ENCODE assay signal across 8 mouse cellular contexts in the genomic region with DNA sequence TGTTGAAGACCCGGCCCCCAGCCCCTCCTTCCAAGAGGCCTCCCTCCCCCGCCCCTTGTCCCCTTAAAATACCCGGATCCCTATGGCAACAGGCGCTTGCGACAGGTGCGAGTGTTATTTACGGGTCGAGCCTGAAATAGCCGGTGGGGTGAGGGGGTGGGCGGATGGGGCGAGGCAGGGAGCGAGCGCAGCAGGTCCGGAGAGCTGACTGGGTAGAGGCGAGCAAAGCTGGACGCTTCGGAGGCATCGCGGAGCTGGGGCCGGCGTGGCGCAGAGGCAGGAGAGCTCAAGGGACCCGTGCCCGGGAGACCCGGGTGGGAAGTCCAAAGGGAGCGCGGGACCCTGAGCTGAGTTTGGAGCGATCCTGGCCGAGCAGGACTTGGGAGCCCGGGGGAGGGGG. TPM values are rescaled to one million over a fixed set of nuclear protein-coding genes. Genes with fewer than 3 reads are reported as not detected.
DNase-seq lines count a peak whose midpoint lies in the region; ATAC-seq and TF ChIP-seq lines count a peak whose summit lies in the region.

No protein-coding gene starts in this region.

- peak overlapping the region; percentile 32; the same call in 1 of the 2 replicates for H3K9ac ChIP-seq in embryonic facial prominence, embryonic 13.5 days
- 0 out of 2 replicates have a peak overlapping the region, but pooled peaks have one; percentile 1 for H3K9ac ChIP-seq in hindbrain, embryonic 11.5 days (ENCODE audit: low read depth, low read length)
- no peak overlapping the region for H3K9ac ChIP-seq in neural tube, embryonic 12.5 days

- TF ChIP-seq CTCF in layer of hippocampus, adult 2 months (conservative IDR thresholded peaks at IDR 0.05): no peak

- no peak for ATAC-seq in embryonic facial prominence, embryonic 13.5 days (ENCODE audit: insufficient number of reproducible peaks, insufficient read depth, low FRiP score, low TSS enrichment, low read depth)
- peak; percentile 49 for ATAC-seq in hindbrain, embryonic 11.5 days (ENCODE audit: low FRiP score)
- ATAC-seq in neural tube, embryonic 12.5 days (ENCODE audit: low FRiP score, low read depth): peak; percentile 57
- no peak for ATAC-seq in megakaryocyte, adult 5-6 weeks (ENCODE audit: poor library complexity, severe bottlenecking)
- ATAC-seq in megakaryocyte-erythroid progenitor cell, adult 5-6 weeks (replicated peaks; ENCODE audit: low FRiP score, low TSS enrichment, poor library complexity, severe bottlenecking): no peak

- H3K4me3 ChIP-seq in layer of hippocampus, adult 2 months: peak overlapping the region; percentile 3
- H3K4me3 ChIP-seq in embryonic facial prominence, embryonic 13.5 days: peak overlapping the region; percentile 23
- H3K4me3 ChIP-seq in hindbrain, embryonic 11.5 days (ENCODE audit: low read depth, low read length): peak overlapping the region; percentile 13
- H3K4me3 ChIP-seq in neural tube, embryonic 12.5 days: peak overlapping the region; percentile 24

- peaks cover 74% of the 10 kb centered on the region for H3K27me3 ChIP-seq in embryonic facial prominence, embryonic 13.5 days
- peaks cover 36% of the 10 kb centered on the region for H3K27me3 ChIP-seq in hindbrain, embryonic 11.5 days (ENCODE audit: control insufficient read depth, insufficient read depth, low read length)
- peaks cover 40% of the 10 kb centered on the region for H3K27me3 ChIP-seq in neural tube, embryonic 12.5 days (replicated peaks)

- peak overlapping the region; percentile 95 for H3K27ac ChIP-seq in layer of hippocampus, adult 2 months
- no peak overlapping the region for H3K27ac ChIP-seq in embryonic facial prominence, embryonic 13.5 days
- H3K27ac ChIP-seq in hindbrain, embryonic 11.5 days (ENCODE audit: low read depth, low read length): no peak overlapping the region
- H3K27ac ChIP-seq in neural tube, embryonic 12.5 days: no peak overlapping the region

- peaks cover 5% of the 10 kb centered on the region; the same call in 1 of the 2 replicates for H3K4me1 ChIP-seq in embryonic facial prominence, embryonic 13.5 days
- H3K4me1 ChIP-seq in hindbrain, embryonic 11.5 days (replicated peaks; ENCODE audit: control insufficient read depth, insufficient read depth, low read length): 0 out of 2 replicates have a peak, but pooled peaks cover 2% of the 10 kb centered on the region
- H3K4me1 ChIP-seq in neural tube, embryonic 12.5 days: peaks cover 9% of the 10 kb centered on the region

- under 1% methylated on average over 30 of the region's 30 CpGs for WGBS in embryonic facial prominence, embryonic 13.5 days
- WGBS in hindbrain, embryonic 11.5 days: under 1% methylated on average over 30 of the region's 30 CpGs
- WGBS in neural tube, embryonic 12.5 days: under 1% methylated on average over 30 of the region's 30 CpGs

- H3K9me3 ChIP-seq in embryonic facial prominence, embryonic 13.5 days: no peaks in the 10 kb centered on the region
- no peaks in the 10 kb centered on the region for H3K9me3 ChIP-seq in hindbrain, embryonic 11.5 days (ENCODE audit: control insufficient read depth, low read length)
- no peaks in the 10 kb centered on the region for H3K9me3 ChIP-seq in neural tube, embryonic 12.5 days

- no peak for DNase-seq in layer of hippocampus, adult 2 months (ENCODE audit: low spot score in 2 of 2)
- DNase-seq in layer of hippocampus, adult 9-11 months: no peak
- peak; percentile 25 for DNase-seq in hindbrain, embryonic 11.5 days (ENCODE audit: low spot score)
- no peak for DNase-seq in right cerebral cortex, adult 18-20 months

- H3K4me2 ChIP-seq in embryonic facial prominence, embryonic 13.5 days: peak overlapping the region; percentile 46
- peak overlapping the region; percentile 32 for H3K4me2 ChIP-seq in hindbrain, embryonic 11.5 days (replicated peaks; ENCODE audit: low read depth, low read length)
- H3K4me2 ChIP-seq in neural tube, embryonic 12.5 days (replicated peaks): peak overlapping the region; percentile 56

- H3K36me3 ChIP-seq in embryonic facial prominence, embryonic 13.5 days: no peaks in the 10 kb centered on the region
- H3K36me3 ChIP-seq in hindbrain, embryonic 11.5 days (ENCODE audit: control insufficient read depth, insufficient read depth, low read length): no peaks in the 10 kb centered on the region
- no peaks in the 10 kb centered on the region for H3K36me3 ChIP-seq in neural tube, embryonic 12.5 days

RNA-seq across cellular contexts. Expression of gene Cacng6, which starts 0.6 kb away (rescaled TPM):
- total RNA-seq in layer of hippocampus, adult 2 months (2021): 1 to 10 TPM; 1.9 to 2.2 TPM
- 0.46 and 0.67 TPM in 2 replicates for polyA plus RNA-seq in embryonic facial prominence, embryonic 13.5 days (2015; fragmentation: Nextera tagmentation; extraction: Ambion mirVana)
- polyA plus RNA-seq in hindbrain, embryonic 11.5 days (2014; fragmentation: Nextera tagmentation; extraction: Ambion mirVana): 0.08 and 0.45 TPM in 2 replicates
- polyA plus RNA-seq in neural tube, embryonic 12.5 days (2016; fragmentation: Nextera tagmentation; extraction: Ambion mirVana): 1.5 and 1.9 TPM in 2 replicates
- total RNA-seq in megakaryocyte, adult 5-6 weeks (2015): not detected in 2 replicates
- total RNA-seq in megakaryocyte, adult 5-6 weeks (2017): not detected in 2 replicates
- total RNA-seq in megakaryocyte-erythroid progenitor cell, adult 5-6 weeks (2014; fragmentation: Nextera tagmentation): not detected in 2 replicates
- not detected in 2 replicates for total RNA-seq in megakaryocyte-erythroid progenitor cell, adult 5-6 weeks (2017)

RNA-seq across cellular contexts. Expression of gene Cacng8, which starts 32.9 kb away (rescaled TPM):
- 100 to 1,000 TPM; 411 to 415 TPM for total RNA-seq in layer of hippocampus, adult 2 months (2021)
- 5.5 and 7.5 TPM in 2 replicates for polyA plus RNA-seq in embryonic facial prominence, embryonic 13.5 days (2015; fragmentation: Nextera tagmentation; extraction: Ambion mirVana)
- polyA plus RNA-seq in hindbrain, embryonic 11.5 days (2014; fragmentation: Nextera tagmentation; extraction: Ambion mirVana): 5.1 and 7.0 TPM in 2 replicates
- 7.1 and 8.2 TPM in 2 replicates for polyA plus RNA-seq in neural tube, embryonic 12.5 days (2016; fragmentation: Nextera tagmentation; extraction: Ambion mirVana)
- not detected in 2 replicates for total RNA-seq in megakaryocyte, adult 5-6 weeks (2015)
- total RNA-seq in megakaryocyte, adult 5-6 weeks (2017): not detected in 2 replicates
- not detected in 2 replicates for total RNA-seq in megakaryocyte-erythroid progenitor cell, adult 5-6 weeks (2014; fragmentation: Nextera tagmentation)
- not detected in 2 replicates for total RNA-seq in megakaryocyte-erythroid progenitor cell, adult 5-6 weeks (2017)

Comparison
In these comparisons a context has a peak if more than half of its experiments do, and no peak if none do; other contexts are left out.
1. ATAC-seq: peak in hindbrain, embryonic 11.5 days (single experiment) and neural tube, embryonic 12.5 days (single experiment); none in embryonic facial prominence, embryonic 13.5 days (single experiment), megakaryocyte, adult 5-6 weeks (single experiment) and megakaryocyte-erythroid progenitor cell, adult 5-6 weeks (single experiment).
2. RNA of gene Cacng8, which starts 32.9 kb away (total RNA-seq): 411 to 415 TPM in layer of hippocampus, adult 2 months; not detected in megakaryocyte, adult 5-6 weeks and not detected in megakaryocyte-erythroid progenitor cell, adult 5-6 weeks; every median in the first group is over 100 times any median in the second.
3. Peak in every context shown above with its lines, with median percentiles within 50 percentile points of each other: H3K4me3 ChIP-seq and H3K4me2 ChIP-seq.